Mouse (Mus musculus) G1E (cell line): Measurements from ENCODE around the gene Gstm2.

Source experiments
- CTCF ChIP-seq: IDR thresholded peaks from 2 replicates; pipeline ENCODE4 v1.5.1; 2012; ENCODE audit warnings: low read depth, low read length, inconsistent platforms, mixed read lengths
- GATA1 ChIP-seq: IDR thresholded peaks from 2 replicates; pipeline ENCODE4 v1.6.1; 2012; ENCODE audit warnings: borderline replicate concordance, low read length, inconsistent platforms, mixed read lengths
- POLR2AphosphoS5 ChIP-seq: IDR thresholded peaks from 2 replicates; pipeline ENCODE4 v1.6.1; 2012; ENCODE audit warnings: low read depth, low read length, inconsistent platforms; ENCODE audit not compliant: insufficient replicate concordance

DNA sequence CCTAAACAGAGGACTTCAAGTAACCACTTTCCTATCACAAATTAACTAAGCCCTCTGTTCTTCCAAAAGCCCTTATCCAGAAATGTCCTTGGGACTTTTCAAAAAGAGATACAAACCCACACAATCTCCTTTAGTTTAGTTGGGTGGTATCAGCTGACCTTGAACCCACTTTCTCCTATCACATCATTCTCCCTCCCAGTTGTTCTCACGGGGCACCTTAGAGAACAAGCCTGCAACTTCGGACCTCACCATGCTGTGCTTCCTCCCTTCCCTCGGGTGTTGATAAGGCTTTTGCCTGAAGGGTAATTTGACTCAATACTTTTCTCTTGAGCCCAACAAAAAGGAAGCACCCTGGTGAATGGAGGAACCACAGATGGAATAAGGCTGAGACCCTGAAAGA lies 50.4 kb downstream of the Gstm2 start:
- no peak for TF ChIP-seq CTCF
- no peak for TF ChIP-seq POLR2AphosphoS5
- TF ChIP-seq GATA1, result no peak
